Mouse (Mus musculus) hematopoietic stem cell, adult 5-6 weeks (primary cell): ENCODE measurements around the gene Ncoa5. TPM values are rescaled to one million over a fixed set of nuclear protein-coding genes. Genes with fewer than 3 reads are reported as not detected.

Experiments used
- ATAC-seq, 2 experiments: fragments of 125-278 bp in 1 of 2; replicated peaks in 1 of 2; 2 replicates each; pipeline ENCODE4 v1.8.0; 2016 to 2017; ENCODE audit warnings: inconsistent platforms in 2 of 2, mild to moderate bottlenecking in 2 of 2, moderate number of reproducible peaks in 2 of 2, low read depth in 1 of 2, moderate TSS enrichment in 1 of 2; ENCODE audit not compliant: low FRiP score in 2 of 2, poor library complexity in 2 of 2, severe bottlenecking in 2 of 2, insufficient read depth in 1 of 2, low TSS enrichment in 1 of 2
- total RNA-seq: library from RNA; stranded (forward); fragments of 172-1452, 232-1000 nt; gene quantifications from 2 replicates; pipeline ENCODE4 v1.2.3, GENCODE M21; 2017

The Ncoa5 gene
- total RNA-seq, 1 experiment from 2014 or later: 58.0 TPM

DNA sequence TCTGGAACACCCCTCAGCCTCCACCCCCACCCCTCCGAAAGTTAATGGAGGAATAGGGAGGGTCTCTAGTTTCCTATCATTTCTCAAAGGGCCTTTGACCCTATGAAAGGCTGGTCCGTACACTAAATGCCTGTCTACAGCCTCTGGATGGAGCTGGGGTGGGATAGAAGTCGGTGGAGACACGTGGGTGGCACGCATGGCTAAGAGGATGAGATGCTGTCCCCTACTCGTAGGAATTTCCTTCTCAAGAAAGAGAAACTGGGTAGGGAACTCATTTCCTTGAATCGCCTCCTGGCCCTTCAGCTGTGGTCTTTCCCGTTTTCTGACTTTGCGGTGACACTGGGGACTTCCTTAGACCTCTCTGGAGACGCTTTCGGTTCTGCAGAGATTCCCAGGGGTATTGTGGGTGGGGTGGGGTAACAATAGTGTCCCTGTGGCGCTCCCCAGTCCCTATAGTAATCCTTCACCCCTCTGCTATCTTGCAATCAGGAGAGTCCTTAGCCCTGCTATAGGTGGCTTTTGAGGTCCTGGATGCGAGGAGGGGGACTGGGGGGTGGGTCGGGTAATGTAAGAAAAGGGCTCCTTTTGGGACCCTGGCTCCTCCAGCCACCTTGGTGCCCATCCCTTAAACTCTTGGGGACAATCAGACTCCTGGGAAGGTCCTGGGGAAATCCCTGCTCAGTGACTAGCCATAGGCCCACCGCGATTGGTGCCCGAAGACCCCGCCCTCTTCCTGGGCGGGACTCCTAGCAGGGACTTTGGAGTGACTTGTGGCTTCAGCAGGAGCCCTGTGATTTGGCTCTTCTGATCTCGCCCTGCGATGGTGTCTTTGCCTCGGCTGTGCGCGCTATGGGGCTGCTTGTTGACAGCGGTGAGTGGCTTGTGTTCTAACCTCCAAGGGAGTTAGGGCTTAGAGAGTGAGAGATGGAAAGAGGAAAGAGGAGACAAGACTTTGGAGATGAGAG is 20.5 kb upstream of the Ncoa5 start, which contains the start of gene Cd40:
TSS of gene Cd40 (plus strand) at position 740 of the 965 bp plus-strand sequence.
- peak; percentile 61 to 70; a peak in 2 of 4 replicates for ATAC-seq

DNA sequence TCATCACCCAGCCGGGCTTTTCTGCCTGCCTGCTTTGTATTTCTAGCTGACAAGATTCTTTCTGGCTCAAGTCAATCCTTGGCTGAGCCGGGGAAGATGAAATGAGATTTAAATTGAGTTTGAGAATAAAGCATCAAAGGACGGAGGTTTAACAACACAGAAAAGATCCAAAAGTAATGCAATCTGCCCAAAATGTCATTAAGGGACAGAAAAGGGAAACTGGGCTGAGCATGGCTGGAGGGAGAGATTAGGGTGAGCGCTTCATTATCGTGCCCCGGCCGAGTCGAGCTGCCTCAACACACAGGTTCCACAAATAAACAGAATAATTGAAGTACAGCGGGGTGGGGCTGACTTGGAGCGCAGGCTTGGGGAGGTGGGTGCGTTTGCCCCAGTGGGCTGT is 16.9 kb upstream of the Ncoa5 start:
- no peak for ATAC-seq

- ATAC-seq: no peak
Measured at GRCm38 (mm10) chr2:165050826-165051548, 16.3 kb upstream of the Ncoa5 start.

- ATAC-seq: no peak
Measured at GRCm38 (mm10) chr2:165049044-165049443, 14.4 kb upstream of the Ncoa5 start.

- ATAC-seq: no peak
Measured at GRCm38 (mm10) chr2:165043729-165044128, 9.1 kb upstream of the Ncoa5 start.

DNA sequence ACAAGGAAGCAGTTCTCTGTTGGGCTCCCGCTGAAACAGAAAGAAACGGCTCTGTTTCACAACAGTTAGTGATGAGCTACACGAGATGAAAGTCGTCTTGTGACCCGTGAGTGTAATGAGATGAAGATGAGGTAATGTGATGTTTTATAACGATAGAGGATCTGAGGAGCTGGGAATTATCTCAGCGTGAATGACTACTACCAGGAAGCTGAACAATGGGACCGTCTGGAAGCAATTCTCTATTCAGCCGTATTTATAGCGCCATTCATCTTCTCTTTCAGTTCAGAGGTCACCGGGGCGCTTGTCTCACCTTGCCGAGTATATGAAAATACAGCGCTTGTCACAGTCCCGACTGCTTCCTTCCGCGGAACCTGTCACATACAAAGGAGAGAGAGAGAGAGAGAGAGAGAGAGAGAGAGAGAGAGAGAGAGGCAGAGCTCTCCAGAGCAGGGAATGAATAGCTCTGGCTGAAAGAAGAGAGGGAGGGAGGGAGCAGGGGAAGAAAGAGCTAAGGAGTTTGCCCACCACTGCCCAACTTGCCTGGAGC is 8.5 kb upstream of the Ncoa5 start:
- ATAC-seq: no peak

DNA sequence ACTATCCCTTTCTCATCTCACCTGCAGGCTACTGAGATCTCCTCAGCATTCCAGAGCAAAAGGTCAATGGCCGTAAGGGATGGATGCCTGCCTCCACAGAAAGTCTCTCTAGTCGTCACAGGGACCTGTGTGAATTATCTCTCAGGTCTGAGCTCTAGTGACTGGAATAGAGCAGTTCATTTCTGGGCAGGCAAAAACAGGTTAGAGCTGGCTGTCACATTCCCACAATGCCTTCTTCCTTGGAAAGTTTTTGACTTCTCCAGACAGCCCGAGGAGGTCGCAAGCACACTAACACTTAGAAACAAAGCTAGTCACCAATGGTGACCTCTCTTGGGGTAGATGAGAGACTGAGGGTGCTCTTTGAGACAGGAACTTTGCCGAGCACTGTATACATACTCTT is 7.5 kb upstream of the Ncoa5 start:
- ATAC-seq: no peak

DNA sequence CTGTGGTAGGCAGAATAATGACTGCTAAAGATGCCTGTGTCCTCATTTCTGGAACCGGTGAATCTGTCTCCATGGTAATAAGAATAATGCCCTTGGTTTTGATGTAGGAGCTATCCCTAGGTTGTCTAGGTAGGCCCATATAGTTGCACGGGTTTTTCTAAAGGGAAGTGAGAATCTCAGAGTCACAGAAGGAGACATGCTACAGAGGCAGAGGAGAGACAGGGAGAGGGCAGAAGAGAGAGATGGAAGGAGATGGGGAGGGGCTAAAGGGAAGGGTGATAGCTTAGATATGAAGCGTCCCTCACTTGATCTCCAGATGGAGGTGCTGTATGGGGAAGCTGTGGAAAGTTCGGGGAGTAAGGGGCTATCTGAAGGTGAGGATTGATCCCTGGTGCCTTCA is 2.7 kb upstream of the Ncoa5 start:
- ATAC-seq: no peak

DNA sequence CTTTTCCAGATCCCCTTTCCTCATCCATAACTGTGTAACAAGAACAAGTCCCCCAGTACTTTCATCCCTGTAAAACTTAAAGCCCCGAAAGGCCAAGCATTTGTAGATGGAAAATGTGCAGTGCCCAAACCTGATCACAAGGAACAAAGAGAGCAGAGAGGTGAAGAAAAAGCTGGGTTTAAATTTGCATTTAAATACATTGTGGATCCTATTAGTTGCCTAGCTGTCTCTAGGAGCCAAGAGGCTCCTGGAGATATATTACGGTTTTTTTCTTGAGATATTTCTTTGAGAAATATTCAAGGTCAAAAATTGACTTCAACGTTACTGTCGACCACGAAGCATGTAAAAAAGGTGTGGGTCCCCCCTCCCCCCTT is 378 bp upstream of the Ncoa5 start:
- no peak for ATAC-seq

DNA sequence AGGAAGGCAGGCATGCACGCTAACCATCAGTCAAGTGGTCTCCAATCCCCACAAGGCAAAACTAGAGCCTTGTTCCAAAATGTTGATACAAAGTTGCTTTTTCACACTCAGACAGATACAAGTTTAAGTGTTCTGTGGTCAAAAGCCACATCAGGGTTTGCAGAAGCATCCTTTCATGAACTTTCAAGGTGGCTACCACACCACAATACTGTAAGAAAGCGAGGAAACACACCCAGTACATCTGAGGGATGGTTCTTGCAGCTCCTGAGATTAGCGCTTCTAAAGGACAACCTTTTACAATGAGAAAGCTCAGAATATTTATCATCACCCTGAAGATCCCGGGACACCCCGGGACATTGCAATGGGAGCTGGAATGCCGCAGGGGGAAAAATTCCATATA is 1.4 kb downstream of the Ncoa5 start:
- no peak for ATAC-seq

- ATAC-seq: no peak
Measured at GRCm38 (mm10) chr2:165032533-165032932, 2.1 kb downstream of the Ncoa5 start.

GRCm38 (mm10) chr2:165027163-165027562 is 7.5 kb downstream of the Ncoa5 start:
- no peak for ATAC-seq

GRCm38 (mm10) chr2:165020490-165020889 is 14.2 kb downstream of the Ncoa5 start:
- no peak for ATAC-seq

- ATAC-seq: peak; percentile 48 to 56; a peak in 3 of 4 replicates
Measured at GRCm38 (mm10) chr2:165014935-165015334, 19.7 kb downstream of the Ncoa5 start.

DNA sequence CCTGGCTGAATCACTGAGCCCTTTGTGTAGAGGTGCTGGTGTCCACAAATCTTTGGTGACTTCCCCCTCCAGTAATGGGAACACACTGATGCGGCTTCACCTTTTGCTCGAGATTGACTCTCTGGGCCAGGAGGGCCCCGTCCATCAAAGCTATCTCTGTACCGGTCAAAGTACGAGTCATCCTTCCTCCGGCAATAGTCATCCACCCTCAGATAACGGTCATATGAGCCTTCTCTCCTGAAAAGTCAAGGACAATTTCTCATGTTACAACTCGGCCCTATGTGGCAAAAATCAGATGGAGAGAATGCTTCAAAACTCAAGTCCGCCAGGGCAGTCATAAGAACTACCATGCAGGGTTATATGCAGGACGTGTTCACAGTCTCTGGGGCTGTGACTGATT is 24.3 kb downstream of the Ncoa5 start:
- no peak for ATAC-seq

DNA sequence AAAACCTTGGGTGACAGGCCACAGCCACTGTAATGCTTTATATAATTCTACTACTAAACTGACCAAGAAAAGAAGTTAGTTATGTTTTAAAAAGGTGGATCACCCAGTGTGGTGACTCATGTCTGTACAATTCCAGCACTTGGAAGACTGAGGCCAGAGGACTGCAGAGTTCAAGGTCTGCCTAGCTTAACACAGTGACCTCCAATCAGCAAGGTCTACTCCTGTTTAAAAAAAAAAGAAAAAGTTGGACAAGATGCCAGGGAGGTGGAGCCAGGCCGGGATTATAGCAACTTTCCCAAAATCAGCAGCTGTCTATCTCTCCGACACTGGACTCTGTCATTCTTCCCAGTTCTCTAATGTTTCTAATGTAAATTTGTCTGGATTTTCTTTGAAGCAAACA is 25.1 kb downstream of the Ncoa5 start:
- ATAC-seq: no peak

GRCm38 (mm10) chr2:165009161-165009560 is 25.5 kb downstream of the Ncoa5 start:
- no peak for ATAC-seq

DNA sequence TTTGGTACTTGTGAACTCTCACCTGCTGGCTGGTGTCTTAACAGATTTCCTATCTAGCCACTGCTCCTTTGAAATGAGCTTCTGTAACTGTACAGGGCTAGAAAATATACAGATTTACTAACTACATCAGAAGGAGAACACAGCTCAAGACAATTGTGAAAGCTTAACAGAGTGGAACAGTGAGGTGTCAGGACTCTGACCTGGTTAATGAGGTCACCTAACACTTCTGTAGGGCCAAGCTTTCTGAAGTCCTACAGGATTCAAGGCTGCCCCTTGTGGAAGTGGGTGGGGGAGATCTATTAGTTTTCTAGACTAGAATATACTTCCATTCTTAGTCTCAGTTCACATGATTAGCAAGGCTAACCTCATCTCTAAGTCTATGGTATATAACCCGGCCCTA is 26.7 kb downstream of the Ncoa5 start:
- ATAC-seq: no peak
